Mouse (Mus musculus) monocyte, adult 5-6 weeks (primary cell): Measurements from ENCODE around the gene Crabp1. TPM values are rescaled to one million over a fixed set of nuclear protein-coding genes. Genes with fewer than 3 reads are reported as not detected.

Experiments
- ATAC-seq: fragments of 153-309, 156-312 bp; replicated peaks from 2 replicates; pipeline ENCODE4 v1.8.0; 2017; ENCODE audit warnings: mild to moderate bottlenecking; ENCODE audit not compliant: low TSS enrichment, insufficient number of reproducible peaks, severe bottlenecking, poor library complexity, low FRiP score
- total RNA-seq: library from RNA; stranded (forward); fragments of 200-1000, 200-491, 200-594 nt; gene quantifications from 3 replicates; pipeline ENCODE4 v1.2.3, GENCODE M21; 2017

The Crabp1 gene
- total RNA-seq, 1 experiment from 2014 or later: not detected

- no peak for ATAC-seq
These were observed 457 bp upstream of the Crabp1 start for GRCm38 (mm10) chr9:54764091-54764490.

GRCm38 (mm10) chr9:54765336-54766085, 963 bp downstream of the Crabp1 start:
- no peak for ATAC-seq

GRCm38 (mm10) chr9:54770140-54770780, 5.7 kb downstream of the Crabp1 start:
- ATAC-seq: no peak

- ATAC-seq: no peak
These were observed 12.0 kb downstream of the Crabp1 start for GRCm38 (mm10) chr9:54776451-54776982.

GRCm38 (mm10) chr9:54779280-54779679, 14.7 kb downstream of the Crabp1 start:
- ATAC-seq: no peak

- ATAC-seq: no peak
These were observed 18.0 kb downstream of the Crabp1 start for GRCm38 (mm10) chr9:54782504-54782903.

GRCm38 (mm10) chr9:54784003-54784402, 19.5 kb downstream of the Crabp1 start:
- ATAC-seq: no peak

- no peak for ATAC-seq
These were observed 20.7 kb downstream of the Crabp1 start for GRCm38 (mm10) chr9:54785215-54785614.

GRCm38 (mm10) chr9:54786083-54786482, 21.5 kb downstream of the Crabp1 start:
- no peak for ATAC-seq

GRCm38 (mm10) chr9:54787760-54788159, 23.2 kb downstream of the Crabp1 start:
- no peak for ATAC-seq

- no peak for ATAC-seq
These were observed 25.7 kb downstream of the Crabp1 start for GRCm38 (mm10) chr9:54790271-54790670.

- no peak for ATAC-seq
These were observed 37.0 kb downstream of the Crabp1 start for GRCm38 (mm10) chr9:54801460-54801961.

GRCm38 (mm10) chr9:54802749-54803679, 38.5 kb downstream of the Crabp1 start:
- ATAC-seq: no peak

- ATAC-seq: no peak
These were observed 39.8 kb downstream of the Crabp1 start for GRCm38 (mm10) chr9:54804351-54804750.

- ATAC-seq: no peak
These were observed 43.2 kb downstream of the Crabp1 start for GRCm38 (mm10) chr9:54807761-54808160.

- no peak for ATAC-seq
These were observed 45.4 kb downstream of the Crabp1 start for GRCm38 (mm10) chr9:54809953-54810352.

GRCm38 (mm10) chr9:54816508-54817201, 52.1 kb downstream of the Crabp1 start:
- ATAC-seq: no peak

GRCm38 (mm10) chr9:54821442-54822100, 57.0 kb downstream of the Crabp1 start:
- ATAC-seq: no peak
